Mouse (Mus musculus): ENCODE results near the gene Pgm5.

GRCm38 (mm10) chr19:24812861-24813293 is 48.8 kb downstream of the Pgm5 start:
- no peak for TF ChIP-seq CTCF (IDR thresholded peaks at IDR 0.05; ENCODE audit: insufficient read depth, low read length)
- TF ChIP-seq POLR2A (IDR thresholded peaks at IDR 0.05; ENCODE audit: borderline replicate concordance, extremely low read depth, low read depth, low read length): no peak

All from lung, adult 2 months (tissue).